Mouse (Mus musculus): ENCODE data around the gene Psors1c2.

DNA sequence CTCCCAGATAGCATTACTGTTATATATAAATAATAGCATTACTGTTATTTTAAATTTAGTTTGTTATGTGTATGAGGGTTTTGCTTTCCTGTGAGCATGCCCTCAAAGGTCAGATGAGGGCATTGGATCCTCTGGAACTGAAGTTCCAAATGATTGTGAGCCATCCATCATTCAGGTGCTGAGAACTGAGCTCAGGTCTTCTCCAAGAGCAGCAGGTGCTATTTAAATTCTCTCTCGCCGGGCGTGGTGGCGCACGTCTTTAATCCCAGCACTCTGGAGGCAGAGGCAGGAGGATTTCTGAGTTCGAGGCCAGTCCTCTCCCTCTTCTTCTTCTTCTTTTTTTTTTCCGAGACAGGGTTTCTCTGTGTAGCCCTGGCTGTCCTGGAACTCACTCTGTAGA lies 35.9 kb upstream of the Psors1c2 start:
- no peak for TF ChIP-seq CTCF (IDR thresholded peaks at IDR 0.05; ENCODE audit: low read depth)
- TF ChIP-seq EP300 (IDR thresholded peaks at IDR 0.05; ENCODE audit: low read depth) = no peak

All from liver, postnatal 0 days (tissue).